Mouse (Mus musculus) hindbrain, embryonic 11.5 days (tissue): ENCODE results near the gene Elp6. TPM values are rescaled to one million over a fixed set of nuclear protein-coding genes. Genes with fewer than 3 reads are reported as not detected.

ENCODE experiments used
- ATAC-seq: fragments of 200-750 bp; cut with Nextera tagmentation; 2 replicates; pipeline ENCODE4 v1.8.0; 2017; ENCODE audit warnings: mild to moderate bottlenecking, moderate TSS enrichment, moderate library complexity; ENCODE audit not compliant: low FRiP score
- DNase-seq: peaks from one replicate; pipeline ENCODE4 v3.0.0-alpha.2; 2015; ENCODE audit warnings: low spot score
- H3K27ac ChIP-seq: fragments of 300-500 bp; sonication (generic); 2 replicates; pipeline ENCODE4 v1.5.1; 2014; ENCODE audit warnings: mild to moderate bottlenecking, low read depth, low read length
- H3K27me3 ChIP-seq: fragments of 300-500 bp; sonication (generic); 2 replicates; pipeline ENCODE4 v1.6.1; 2014; ENCODE audit warnings: mild to moderate bottlenecking, low read length, moderate library complexity, mixed read lengths; ENCODE audit not compliant: control insufficient read depth, insufficient read depth
- H3K36me3 ChIP-seq: fragments of 300-500 bp; sonication (generic); 2 replicates; pipeline ENCODE4 v1.6.1; 2014; ENCODE audit warnings: mild to moderate bottlenecking, low read length, moderate library complexity, mixed read lengths; ENCODE audit not compliant: control insufficient read depth, insufficient read depth
- H3K4me1 ChIP-seq: fragments of 300-500 bp; sonication (generic); replicated peaks from 2 replicates; pipeline ENCODE4 v1.6.1; 2014; ENCODE audit warnings: low read length, mixed read lengths; ENCODE audit not compliant: control insufficient read depth, insufficient read depth
- H3K4me2 ChIP-seq: fragments of 300-500 bp; sonication (generic); replicated peaks from 2 replicates; pipeline ENCODE4 v1.6.1; 2014; ENCODE audit warnings: mild to moderate bottlenecking, low read depth, low read length
- H3K4me3 ChIP-seq: fragments of 300-500 bp; sonication (generic); 2 replicates; pipeline ENCODE4 v1.5.1; 2014; ENCODE audit warnings: low read depth, low read length
- H3K9ac ChIP-seq: fragments of 300-500 bp; sonication (generic); 2 replicates; pipeline ENCODE4 v1.6.1; 2014; ENCODE audit warnings: low read depth, low read length
- H3K9me3 ChIP-seq: fragments of 300-500 bp; sonication (generic); 2 replicates; pipeline ENCODE4 v1.6.1; 2016; ENCODE audit warnings: low read length; ENCODE audit not compliant: control insufficient read depth
- WGBS: fragments of 180-500 bp; shearing (Covaris S2); extraction: QIAGEN DNeasy Blood & Tissue Kit; methylation state at CpG from one replicate; pipeline ENCODE4 v1.1.7; 2014; 5-methylcytosine and 5-hydroxymethylcytosine counted together
- polyA plus RNA-seq: library from polyadenylated mRNA; unstranded; fragments of >200 nt; fragmentation: Nextera tagmentation; extraction: Ambion mirVana; gene quantifications from 2 replicates; pipeline ENCODE4 v1.2.1, GENCODE M21; 2014

Elp6 gene
- polyA plus RNA-seq = 35.1 and 41.9 TPM in 2 replicates

GRCm38 (mm10) chr9:110304969-110305651 is at the start of gene Elp6:
Gene Elp6, plus strand, starts transcription at chr9:110305173.
- Histone ChIP-seq H3K36me3 (no peaks in the 10 kb centered on the region), H3K27ac (peak within 1 kb of the TSS; percentile 86), H3K4me1 (no peaks in the 10 kb centered on the region), H3K9ac (peak within 1 kb of the TSS; percentile 76), H3K4me3 (peak within 1 kb of the TSS; percentile 48), H3K4me2 (peak within 1 kb of the TSS; percentile 67), H3K27me3 (no peaks in the 10 kb centered on the region), H3K9me3 (no peaks in the 10 kb centered on the region)
- peak; percentile 98 for ATAC-seq
- peak; percentile 92 for DNase-seq
- under 1% methylated on average over 46 of the region's 46 CpGs for WGBS

- 0 out of 2 replicates have a peak overlapping the region, but pooled peaks have one; percentile 6 for H3K4me2 ChIP-seq
- peaks cover 15% of the 10 kb centered on the region for H3K4me1 ChIP-seq
- no peaks in the 10 kb centered on the region for H3K9me3 ChIP-seq
- WGBS = 33% methylated on average over 15 of the region's 15 CpGs
- H3K27me3 ChIP-seq = no peaks in the 10 kb centered on the region
- peak; percentile 88 for ATAC-seq
- peak overlapping the region; percentile 68 for H3K27ac ChIP-seq
- H3K4me3 ChIP-seq = no peak overlapping the region
- H3K36me3 ChIP-seq = no peaks in the 10 kb centered on the region
- no peak overlapping the region; the same call in 1 of the 2 replicates for H3K9ac ChIP-seq
- peak; percentile 74 for DNase-seq
Observed at GRCm38 (mm10) chr9:110255407-110256019, 49.5 kb upstream of the Elp6 start.

DNA sequence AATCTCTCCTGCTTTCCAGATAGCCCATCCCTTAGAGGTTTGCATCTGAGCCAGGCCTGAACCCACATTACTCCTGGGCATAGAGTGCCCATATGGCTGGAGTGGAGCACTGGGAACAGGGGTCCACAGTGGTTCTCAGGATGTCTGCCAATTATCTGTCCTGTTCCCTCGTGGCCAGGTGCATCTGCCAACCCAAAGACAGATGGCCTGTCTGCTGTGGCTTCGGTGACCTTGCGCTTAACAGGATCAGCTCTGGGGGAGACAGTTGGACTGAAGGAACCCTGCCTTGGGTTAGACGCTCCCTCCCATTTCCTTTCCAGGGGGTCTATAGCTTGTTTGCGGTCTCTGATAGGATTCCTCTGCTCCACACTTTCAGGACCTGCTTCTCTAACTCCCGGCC is 46.3 kb upstream of the Elp6 start:
- Histone ChIP-seq H3K4me2 (no peak overlapping the region), H3K9ac (no peak overlapping the region), H3K4me1 (peaks cover 10% of the 10 kb centered on the region), H3K27me3 (no peaks in the 10 kb centered on the region), H3K27ac (0 out of 2 replicates have a peak overlapping the region, but pooled peaks have one; percentile 42), H3K9me3 (no peaks in the 10 kb centered on the region), H3K36me3 (no peaks in the 10 kb centered on the region), H3K4me3 (no peak overlapping the region)
- WGBS = 79% methylated on average over 6 of the region's 6 CpGs
- ATAC-seq (no peak), DNase-seq (no peak)

- WGBS = 86% methylated on average over 3 of the region's 3 CpGs
- no peak for DNase-seq
- no peak overlapping the region for H3K4me3 ChIP-seq
- H3K4me2 ChIP-seq = no peak overlapping the region
- no peaks in the 10 kb centered on the region for H3K27me3 ChIP-seq
- ATAC-seq = no peak
- no peak overlapping the region for H3K27ac ChIP-seq
- no peak overlapping the region for H3K9ac ChIP-seq
- peaks cover 10% of the 10 kb centered on the region for H3K4me1 ChIP-seq
- H3K36me3 ChIP-seq = no peaks in the 10 kb centered on the region
- H3K9me3 ChIP-seq = no peaks in the 10 kb centered on the region
Observed at GRCm38 (mm10) chr9:110259118-110259517, 45.9 kb upstream of the Elp6 start.

DNA sequence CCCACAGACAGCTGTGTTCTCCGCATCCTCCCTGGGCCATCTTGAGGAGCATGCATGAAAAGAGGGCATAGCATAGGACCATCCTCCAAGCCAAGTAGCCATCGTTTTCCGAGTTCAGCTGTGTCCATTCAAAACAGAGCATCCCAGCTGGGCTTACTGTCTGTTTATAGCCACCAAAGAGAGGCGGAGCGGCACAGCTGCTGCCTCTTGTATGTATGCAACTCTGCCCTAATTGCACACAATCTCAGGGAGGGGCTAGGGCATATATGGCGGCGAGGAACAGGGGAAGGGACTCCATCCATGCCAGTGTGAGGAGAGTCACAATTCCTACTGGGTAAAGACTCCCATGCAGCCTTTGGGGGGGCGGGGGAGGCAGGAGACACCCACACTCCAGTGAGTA is 41.8 kb upstream of the Elp6 start:
- no peak overlapping the region for H3K27ac ChIP-seq
- DNase-seq = no peak
- no peaks in the 10 kb centered on the region for H3K9me3 ChIP-seq
- ATAC-seq = no peak
- no peak overlapping the region for H3K4me3 ChIP-seq
- no peak overlapping the region for H3K4me2 ChIP-seq
- WGBS = 83% methylated on average over 8 of the region's 8 CpGs
- H3K4me1 ChIP-seq = no peaks in the 10 kb centered on the region
- no peak overlapping the region for H3K9ac ChIP-seq
- H3K27me3 ChIP-seq = no peaks in the 10 kb centered on the region
- no peaks in the 10 kb centered on the region for H3K36me3 ChIP-seq

DNA sequence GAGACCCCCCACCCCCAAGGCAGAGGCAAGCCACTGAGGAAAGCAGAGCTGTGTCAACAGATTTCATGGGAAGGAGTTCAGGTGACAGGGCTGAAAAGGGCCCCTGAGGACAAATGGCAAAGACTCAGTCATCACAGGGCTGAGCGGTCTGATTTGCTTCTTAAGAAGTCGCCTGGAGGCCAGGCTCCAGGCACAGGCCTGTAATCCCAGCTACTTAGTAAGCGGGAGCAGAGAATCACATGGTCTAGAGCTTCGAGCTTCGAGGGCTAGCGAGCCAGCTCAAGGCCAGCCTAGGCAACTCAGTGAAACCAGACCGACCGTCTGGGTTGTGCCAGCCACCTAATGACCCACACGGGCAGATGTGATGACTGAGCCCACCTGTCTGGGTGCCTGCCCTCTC is 40.0 kb upstream of the Elp6 start:
- 83% methylated on average over 9 of the region's 9 CpGs for WGBS
- Histone ChIP-seq H3K4me2 (no peak overlapping the region), H3K4me3 (no peak overlapping the region), H3K9ac (no peak overlapping the region), H3K27ac (no peak overlapping the region), H3K27me3 (no peaks in the 10 kb centered on the region), H3K36me3 (no peaks in the 10 kb centered on the region), H3K9me3 (no peaks in the 10 kb centered on the region), H3K4me1 (no peaks in the 10 kb centered on the region)
- ATAC-seq (no peak), DNase-seq (no peak)

GRCm38 (mm10) chr9:110268416-110268815 is 36.6 kb upstream of the Elp6 start:
- no peak for DNase-seq
- Histone ChIP-seq H3K27ac (no peak overlapping the region), H3K9ac (no peak overlapping the region), H3K4me3 (no peak overlapping the region), H3K36me3 (no peaks in the 10 kb centered on the region), H3K4me1 (no peaks in the 10 kb centered on the region), H3K9me3 (no peaks in the 10 kb centered on the region), H3K4me2 (no peak overlapping the region), H3K27me3 (no peaks in the 10 kb centered on the region)
- 90% methylated on average over 10 of the region's 10 CpGs for WGBS
- ATAC-seq = no peak

DNA sequence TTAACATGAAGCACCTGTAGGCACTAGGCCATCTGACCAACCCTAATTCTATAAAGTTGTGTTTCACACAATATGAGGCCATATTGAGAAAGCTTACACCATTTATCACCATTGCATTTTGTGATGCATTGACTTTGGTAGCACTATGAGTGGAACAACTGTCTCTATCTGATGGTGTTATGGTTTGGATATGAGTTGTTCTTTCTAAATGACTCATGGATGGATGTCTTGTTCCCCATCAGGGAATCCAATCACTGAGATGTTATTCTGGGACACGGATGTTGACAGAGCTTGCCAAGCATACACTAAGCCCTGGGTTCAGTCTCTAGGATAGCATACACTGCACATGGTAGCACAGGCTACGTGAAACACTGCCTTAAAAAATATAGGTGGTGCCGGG is 32.6 kb upstream of the Elp6 start:
- no peaks in the 10 kb centered on the region for H3K27me3 ChIP-seq
- no peak overlapping the region for H3K4me2 ChIP-seq
- no peaks in the 10 kb centered on the region for H3K9me3 ChIP-seq
- DNase-seq (no peak), ATAC-seq (no peak)
- H3K4me3 ChIP-seq = no peak overlapping the region
- H3K27ac ChIP-seq = no peak overlapping the region
- H3K4me1 ChIP-seq = no peaks in the 10 kb centered on the region
- no peaks in the 10 kb centered on the region for H3K36me3 ChIP-seq
- WGBS = 96% methylated on average over 3 of the region's 3 CpGs
- H3K9ac ChIP-seq = no peak overlapping the region

GRCm38 (mm10) chr9:110273507-110273906 is 31.5 kb upstream of the Elp6 start:
- Histone ChIP-seq H3K36me3 (no peaks in the 10 kb centered on the region), H3K27me3 (no peaks in the 10 kb centered on the region), H3K9me3 (no peaks in the 10 kb centered on the region), H3K4me3 (no peak overlapping the region), H3K4me1 (no peaks in the 10 kb centered on the region), H3K27ac (no peak overlapping the region), H3K4me2 (no peak overlapping the region), H3K9ac (no peak overlapping the region)
- WGBS = 79% methylated on average over 4 of the region's 4 CpGs
- DNase-seq = no peak
- ATAC-seq = no peak
